Mouse (Mus musculus) G1E (cell line): ENCODE measurements at regions not wholly inside any gene's neighbourhood (a gene's known extent, or its start where the extent isn't known, plus 50 kb on each side); places are given as distances from the start of the nearest gene placed in this dataset.

Source experiments
- ATAC-seq: 2 replicates; pipeline ENCODE4 v1.8.0; 2016; ENCODE audit warnings: mild to moderate bottlenecking; ENCODE audit not compliant: insufficient number of reproducible peaks, poor library complexity, low FRiP score, severe bottlenecking; ENCODE audit errors: extremely low read depth
- DNase-seq: peaks from one replicate; pipeline ENCODE4 v3.0.0; 2012; ENCODE audit warnings: low spot score
- H3K27me3 ChIP-seq: 2 replicates; pipeline ENCODE4 v1.6.1; 2012; ENCODE audit warnings: mild to moderate bottlenecking, low read length, inconsistent platforms; ENCODE audit not compliant: insufficient read depth
- H3K36me3 ChIP-seq: replicated peaks from 2 replicates; pipeline ENCODE3; 2012; ENCODE audit warnings: mild to moderate bottlenecking, inconsistent platforms
- H3K4me1 ChIP-seq: 2 replicates; pipeline ENCODE4 v1.6.1; 2012; ENCODE audit warnings: low read depth, low read length, inconsistent platforms, mixed read lengths; ENCODE audit not compliant: insufficient read depth
- H3K4me3 ChIP-seq: 2 replicates; pipeline ENCODE4 v1.5.1; 2012; ENCODE audit warnings: low read depth, mild to moderate bottlenecking, inconsistent platforms, low read length, moderate library complexity, mixed read lengths
- H3K9me3 ChIP-seq: replicated peaks from 2 replicates; pipeline ENCODE4 v1.6.1; 2012; ENCODE audit warnings: inconsistent platforms
- CTCF ChIP-seq: IDR thresholded peaks from 2 replicates; pipeline ENCODE4 v1.5.1; 2012; ENCODE audit warnings: low read depth, low read length, inconsistent platforms, mixed read lengths
- GATA1 ChIP-seq: IDR thresholded peaks from 2 replicates; pipeline ENCODE4 v1.6.1; 2012; ENCODE audit warnings: borderline replicate concordance, low read length, inconsistent platforms, mixed read lengths
- GATA2 ChIP-seq: IDR thresholded peaks from 2 replicates; pipeline ENCODE4 v1.6.1; 2012; ENCODE audit warnings: low read depth, low read length, inconsistent platforms, borderline replicate concordance
- POLR2AphosphoS5 ChIP-seq: IDR thresholded peaks from 2 replicates; pipeline ENCODE4 v1.6.1; 2012; ENCODE audit warnings: low read depth, low read length, inconsistent platforms; ENCODE audit not compliant: insufficient replicate concordance
- TAL1 ChIP-seq: conservative IDR thresholded peaks from 2 replicates; pipeline ENCODE4 v1.6.1; 2012; ENCODE audit warnings: low read depth, low read length, inconsistent platforms, mixed read lengths

DNA sequence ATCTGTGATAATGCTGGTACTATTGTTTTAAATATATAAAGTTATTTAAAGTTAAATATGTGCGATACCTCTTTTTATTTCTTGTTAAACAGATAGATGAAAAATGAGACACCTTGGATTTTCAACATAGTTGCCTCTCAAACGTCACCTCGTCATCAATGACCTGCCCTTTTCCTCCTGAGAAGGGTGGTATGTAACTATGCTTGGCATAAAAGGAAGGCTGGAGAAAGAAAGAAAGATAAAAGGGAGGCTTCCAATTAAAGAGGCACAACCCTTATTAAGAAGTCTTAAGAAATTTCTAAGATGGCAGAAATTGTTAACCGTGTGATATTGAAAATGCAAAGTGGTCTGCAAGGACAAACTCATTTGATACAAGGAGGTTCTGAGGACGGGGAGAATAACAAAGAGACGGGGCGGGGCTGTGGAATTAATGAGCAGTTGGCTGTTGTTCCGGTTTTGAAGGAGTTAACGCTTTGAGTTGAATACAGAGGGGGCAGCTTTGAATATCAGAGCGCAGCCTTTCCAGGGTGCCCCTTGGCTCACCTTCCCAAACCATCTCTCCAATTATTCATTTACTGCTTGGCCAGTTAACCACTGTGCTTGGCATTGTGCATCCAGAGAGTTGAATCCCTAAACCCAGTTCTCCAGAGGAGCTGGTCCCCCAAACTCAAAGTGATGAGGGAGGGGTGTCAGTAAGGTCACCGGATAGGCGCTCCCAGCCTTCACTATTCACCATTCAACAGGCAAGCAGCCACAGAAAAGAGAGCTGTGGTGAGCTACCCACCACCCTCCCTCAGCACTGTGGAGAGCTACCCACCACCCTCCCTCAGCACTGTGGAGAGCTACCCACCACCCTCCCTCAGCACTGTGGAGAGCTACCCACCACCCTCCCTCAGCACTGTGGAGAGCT is 220.6 kb downstream of the Atp23 start:
- no peaks in the 10 kb centered on the region for H3K36me3 ChIP-seq
- peaks cover 30% of the 10 kb centered on the region for H3K9me3 ChIP-seq
- ATAC-seq (no peak), DNase-seq (no peak)
- no peaks in the 10 kb centered on the region for H3K4me1 ChIP-seq
- H3K4me3 ChIP-seq: no peak overlapping the region
- no peaks in the 10 kb centered on the region for H3K27me3 ChIP-seq
- no peak for TF ChIP-seq GATA1
- TF ChIP-seq CTCF: no peak
- no peak for TF ChIP-seq POLR2AphosphoS5
- no peak for TF ChIP-seq TAL1
- no peak for TF ChIP-seq GATA2

GRCm38 (mm10) chr10:126679224-126680120 is 221.7 kb downstream of the Atp23 start:
- DNase-seq (no peak), ATAC-seq (no peak)
- Histone ChIP-seq H3K4me3 (no peak overlapping the region), H3K4me1 (no peaks in the 10 kb centered on the region), H3K27me3 (no peaks in the 10 kb centered on the region), H3K36me3 (no peaks in the 10 kb centered on the region), H3K9me3 (peaks cover 33% of the 10 kb centered on the region)
- no peak for TF ChIP-seq GATA1
- no peak for TF ChIP-seq TAL1

DNA sequence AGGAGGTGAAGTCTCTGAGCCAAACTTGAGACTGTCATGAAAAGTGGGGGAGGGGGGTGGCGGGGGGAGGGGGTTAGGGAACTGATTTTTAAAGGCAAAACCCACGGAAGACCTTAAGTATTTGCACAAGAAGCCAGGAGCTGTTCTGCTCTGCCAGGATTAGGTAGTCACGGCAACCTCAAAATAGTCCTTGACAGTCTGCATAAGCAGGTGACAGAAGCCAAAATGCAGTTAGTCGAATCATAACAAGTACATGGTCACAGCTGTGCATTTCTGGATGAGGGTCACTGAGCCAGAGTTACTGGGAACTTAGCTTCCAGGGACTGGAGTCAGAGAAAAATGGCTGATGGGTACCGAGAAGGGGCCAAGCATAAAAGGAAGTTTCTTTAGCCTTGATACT is 227.7 kb downstream of the Atp23 start:
- no peak for DNase-seq

GRCm38 (mm10) chr10:126664408-126665083 is 236.6 kb downstream of the Atp23 start:
- no peak for ATAC-seq
- no peaks in the 10 kb centered on the region for H3K27me3 ChIP-seq

More for the DNA sequence above, 227.7 kb downstream of the Atp23 start:
- H3K27me3 ChIP-seq: no peaks in the 10 kb centered on the region
- H3K9me3 ChIP-seq: peaks cover 31% of the 10 kb centered on the region
- no peak for ATAC-seq
- no peaks in the 10 kb centered on the region for H3K4me1 ChIP-seq
- no peaks in the 10 kb centered on the region for H3K36me3 ChIP-seq
- H3K4me3 ChIP-seq: no peak overlapping the region
- TF ChIP-seq CTCF (no peak), GATA2 (no peak)

GRCm38 (mm10) chr10:126663461-126664013 is 237.6 kb downstream of the Atp23 start:
- H3K9me3 ChIP-seq: peaks cover 38% of the 10 kb centered on the region
- TF ChIP-seq POLR2AphosphoS5 (no peak), TAL1 (no peak), GATA1 (no peak), GATA2 (no peak), CTCF (no peak)
- H3K36me3 ChIP-seq: no peaks in the 10 kb centered on the region
- H3K27me3 ChIP-seq: no peaks in the 10 kb centered on the region
- H3K4me3 ChIP-seq: no peak overlapping the region
- ATAC-seq (no peak), DNase-seq (no peak)
- H3K4me1 ChIP-seq: no peaks in the 10 kb centered on the region

More at GRCm38 (mm10) chr10:126664408-126665083, 236.6 kb downstream of the Atp23 start:
- TF ChIP-seq POLR2AphosphoS5 (no peak), GATA2 (no peak), TAL1 (no peak), CTCF (no peak), GATA1 (no peak)
- H3K4me3 ChIP-seq: no peak overlapping the region
- DNase-seq: no peak
- no peaks in the 10 kb centered on the region for H3K4me1 ChIP-seq
- H3K9me3 ChIP-seq: peaks cover 36% of the 10 kb centered on the region
- no peaks in the 10 kb centered on the region for H3K36me3 ChIP-seq

DNA sequence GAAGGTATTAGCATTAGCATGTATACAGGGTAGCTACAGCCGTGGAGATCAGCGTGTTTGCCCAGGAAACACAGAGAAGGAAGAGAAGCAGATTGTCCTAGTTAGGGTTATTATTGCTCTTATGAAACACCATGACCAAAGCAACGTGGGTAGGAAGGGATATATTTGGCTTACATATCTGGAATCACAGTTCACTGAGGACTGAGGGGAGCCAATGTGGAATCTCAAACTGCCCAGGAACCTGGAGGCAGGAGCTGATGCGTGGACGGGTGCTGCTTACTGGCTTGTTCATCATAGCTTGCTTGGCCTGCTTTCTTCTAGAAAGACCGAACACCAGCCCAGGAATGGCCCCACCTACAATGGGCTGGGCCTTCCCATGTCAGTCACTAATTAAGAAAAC is 238.4 kb downstream of the Atp23 start:
- Histone ChIP-seq H3K27me3 (no peaks in the 10 kb centered on the region), H3K4me1 (no peaks in the 10 kb centered on the region), H3K4me3 (no peak overlapping the region), H3K9me3 (peaks cover 38% of the 10 kb centered on the region), H3K36me3 (no peaks in the 10 kb centered on the region)
- no peak for TF ChIP-seq CTCF
- TF ChIP-seq POLR2AphosphoS5: no peak
- TF ChIP-seq GATA1: no peak
- no peak for TF ChIP-seq GATA2
- TF ChIP-seq TAL1: no peak
- ATAC-seq (no peak), DNase-seq (no peak)
